Mouse (Mus musculus) G1E (cell line): ENCODE data around the gene Fbln7. TPM values are rescaled to one million over a fixed set of nuclear protein-coding genes. Genes with fewer than 3 reads are reported as not detected.

Experiments
- ATAC-seq: 2 replicates; pipeline ENCODE4 v1.8.0; 2016; ENCODE audit warnings: mild to moderate bottlenecking; ENCODE audit not compliant: insufficient number of reproducible peaks, poor library complexity, low FRiP score, severe bottlenecking; ENCODE audit errors: extremely low read depth
- DNase-seq: peaks from one replicate; pipeline ENCODE4 v3.0.0; 2012; ENCODE audit warnings: low spot score
- H3K27me3 ChIP-seq: 2 replicates; pipeline ENCODE4 v1.6.1; 2012; ENCODE audit warnings: mild to moderate bottlenecking, low read length, inconsistent platforms; ENCODE audit not compliant: insufficient read depth
- H3K36me3 ChIP-seq: replicated peaks from 2 replicates; pipeline ENCODE3; 2012; ENCODE audit warnings: mild to moderate bottlenecking, inconsistent platforms
- H3K4me1 ChIP-seq: 2 replicates; pipeline ENCODE4 v1.6.1; 2012; ENCODE audit warnings: low read depth, low read length, inconsistent platforms, mixed read lengths; ENCODE audit not compliant: insufficient read depth
- H3K4me3 ChIP-seq: 2 replicates; pipeline ENCODE4 v1.5.1; 2012; ENCODE audit warnings: low read depth, mild to moderate bottlenecking, inconsistent platforms, low read length, moderate library complexity, mixed read lengths
- H3K9me3 ChIP-seq: replicated peaks from 2 replicates; pipeline ENCODE4 v1.6.1; 2012; ENCODE audit warnings: inconsistent platforms
- CTCF ChIP-seq: IDR thresholded peaks from 2 replicates; pipeline ENCODE4 v1.5.1; 2012; ENCODE audit warnings: low read depth, low read length, inconsistent platforms, mixed read lengths
- GATA1 ChIP-seq: IDR thresholded peaks from 2 replicates; pipeline ENCODE4 v1.6.1; 2012; ENCODE audit warnings: borderline replicate concordance, low read length, inconsistent platforms, mixed read lengths
- GATA2 ChIP-seq: IDR thresholded peaks from 2 replicates; pipeline ENCODE4 v1.6.1; 2012; ENCODE audit warnings: low read depth, low read length, inconsistent platforms, borderline replicate concordance
- POLR2AphosphoS5 ChIP-seq: IDR thresholded peaks from 2 replicates; pipeline ENCODE4 v1.6.1; 2012; ENCODE audit warnings: low read depth, low read length, inconsistent platforms; ENCODE audit not compliant: insufficient replicate concordance
- TAL1 ChIP-seq: conservative IDR thresholded peaks from 2 replicates; pipeline ENCODE4 v1.6.1; 2012; ENCODE audit warnings: low read depth, low read length, inconsistent platforms, mixed read lengths
- polyA plus RNA-seq: library from polyadenylated mRNA; stranded (reverse); fragments of >175 nt; gene quantifications from 2 replicates; pipeline ENCODE4 v1.2.3, GENCODE M21; 2012
- total RNA-seq, 2 experiments: library from RNA; stranded (forward) in 1 of 2; stranded (reverse) in 1 of 2; fragments of 200-1000 nt in 1 of 2; fragments of >200 nt in 1 of 2; fragmentation: Nextera tagmentation in 1 of 2; gene quantifications; 2 replicates each; pipeline ENCODE4 v1.2.3; 2014 to 2017

Gene Fbln7
- total RNA-seq (2014; fragmentation: Nextera tagmentation) (not detected in 2 replicates), total RNA-seq (2017) (0.06 and 0.33 TPM in 2 replicates), polyA plus RNA-seq (not detected in 2 replicates)

GRCm38 (mm10) chr2:128862636-128863035 lies at the start of gene Fbln7:
Gene Fbln7, plus strand, starts transcription at chr2:128862981.
- Histone ChIP-seq H3K4me1 (no peaks in the 10 kb centered on the region), H3K27me3 (peaks cover 11% of the 10 kb centered on the region), H3K9me3 (no peaks in the 10 kb centered on the region), H3K36me3 (no peaks in the 10 kb centered on the region), H3K4me3 (no peak within 1 kb of the TSS)
- DNase-seq (no peak), ATAC-seq (no peak)
- TF ChIP-seq TAL1 = no peak
- no peak for TF ChIP-seq CTCF
- TF ChIP-seq GATA2 = no peak
- no peak for TF ChIP-seq GATA1
- TF ChIP-seq POLR2AphosphoS5 = no peak

- ATAC-seq = no peak
- Histone ChIP-seq H3K9me3 (no peaks in the 10 kb centered on the region), H3K4me3 (no peak overlapping the region), H3K27me3 (peaks cover 15% of the 10 kb centered on the region), H3K4me1 (peaks cover 23% of the 10 kb centered on the region), H3K36me3 (peaks cover 6% of the 10 kb centered on the region)
- no peak for TF ChIP-seq TAL1
- no peak for TF ChIP-seq POLR2AphosphoS5
- no peak for TF ChIP-seq CTCF
- TF ChIP-seq GATA2 = no peak
- TF ChIP-seq GATA1 = no peak
- DNase-seq = no peak
Observed at GRCm38 (mm10) chr2:128816311-128816710, 46.5 kb upstream of the Fbln7 start.

GRCm38 (mm10) chr2:128816916-128817315 lies 45.9 kb upstream of the Fbln7 start:
- no peaks in the 10 kb centered on the region for H3K9me3 ChIP-seq

GRCm38 (mm10) chr2:128817387-128817785 lies 45.4 kb upstream of the Fbln7 start:
- peaks cover 13% of the 10 kb centered on the region for H3K36me3 ChIP-seq
- ATAC-seq = peak; percentile 9; the same call in 1 of the 2 replicates
- H3K27me3 ChIP-seq = peaks cover 15% of the 10 kb centered on the region
- H3K9me3 ChIP-seq = no peaks in the 10 kb centered on the region
- peak overlapping the region; percentile 83 for H3K4me3 ChIP-seq
- TF ChIP-seq POLR2AphosphoS5 = no peak
- TF ChIP-seq GATA2 = no peak
- TF ChIP-seq TAL1 = no peak
- 0 out of 2 replicates have a peak, but pooled peaks have one; percentile 31 for TF ChIP-seq CTCF
- peaks cover 29% of the 10 kb centered on the region for H3K4me1 ChIP-seq
- peak; percentile 9 for DNase-seq

More at GRCm38 (mm10) chr2:128816916-128817315, 45.9 kb upstream of the Fbln7 start:
- Histone ChIP-seq H3K27me3 (peaks cover 15% of the 10 kb centered on the region), H3K4me1 (peaks cover 29% of the 10 kb centered on the region), H3K36me3 (peaks cover 12% of the 10 kb centered on the region), H3K4me3 (peak overlapping the region; percentile 46; the same call in 1 of the 2 replicates)
- TF ChIP-seq GATA2 = no peak
- TF ChIP-seq GATA1 = no peak
- no peak for TF ChIP-seq TAL1
- no peak for TF ChIP-seq POLR2AphosphoS5
- TF ChIP-seq CTCF = no peak
- DNase-seq (no peak), ATAC-seq (no peak)

GRCm38 (mm10) chr2:128817786-128818681 lies 44.7 kb upstream of the Fbln7 start, which contains the start of gene Tmem87b:
Gene Tmem87b, plus strand, starts transcription at chr2:128818118.
- Histone ChIP-seq H3K4me3 (peak within 1 kb of the TSS; percentile 83), H3K4me1 (peaks cover 29% of the 10 kb centered on the region), H3K27me3 (peaks cover 12% of the 10 kb centered on the region; the same call in 1 of the 2 replicates), H3K36me3 (peaks cover 13% of the 10 kb centered on the region), H3K9me3 (no peaks in the 10 kb centered on the region)
- ATAC-seq (peak; percentile 88), DNase-seq (peak; percentile 72)
- TF ChIP-seq POLR2AphosphoS5 (no peak), GATA2 (no peak), GATA1 (no peak), TAL1 (no peak), CTCF (no peak)

GRCm38 (mm10) chr2:128818956-128819643 lies 43.7 kb upstream of the Fbln7 start:
- peaks cover 4% of the 10 kb centered on the region; the same call in 1 of the 2 replicates for H3K27me3 ChIP-seq
- ATAC-seq (no peak), DNase-seq (no peak)
- TF ChIP-seq CTCF (no peak), TAL1 (no peak), GATA2 (no peak), GATA1 (no peak), POLR2AphosphoS5 (no peak)
- H3K4me1 ChIP-seq = peaks cover 29% of the 10 kb centered on the region
- H3K36me3 ChIP-seq = peaks cover 18% of the 10 kb centered on the region
- H3K9me3 ChIP-seq = no peaks in the 10 kb centered on the region
- H3K4me3 ChIP-seq = peak overlapping the region; percentile 83
